Mouse (Mus musculus): ENCODE data around the gene Ovol2.

DNA sequence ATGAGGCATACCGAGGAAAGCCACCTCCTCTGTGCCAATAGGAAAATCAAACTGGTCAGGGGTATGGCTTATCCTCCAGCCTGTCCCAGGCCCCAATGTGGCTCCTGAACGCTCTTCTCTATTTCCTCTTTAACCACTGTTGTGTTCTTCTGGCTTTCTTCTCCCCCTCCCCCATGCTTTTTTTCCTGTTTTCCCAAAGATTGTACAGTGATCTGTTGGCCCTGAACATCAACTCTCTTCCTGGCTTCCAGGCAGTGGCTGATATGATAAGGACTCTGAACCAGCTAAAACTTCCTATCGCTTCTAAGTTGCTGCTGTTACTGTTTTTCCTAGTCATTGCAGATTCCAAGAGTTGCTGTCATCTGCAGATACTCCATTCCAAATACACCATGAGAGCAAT lies 55.1 kb downstream of the Ovol2 start:
- TF ChIP-seq TAL1 (conservative IDR thresholded peaks at IDR 0.05; ENCODE audit: low read depth, low read length) (no peak), POLR2AphosphoS5 (IDR thresholded peaks at IDR 0.05; ENCODE audit: insufficient replicate concordance, low read depth, low read length) (no peak), CTCF (IDR thresholded peaks at IDR 0.05; ENCODE audit: low read depth, low read length) (no peak), GATA1 (IDR thresholded peaks at IDR 0.05; ENCODE audit: borderline replicate concordance, low read length) (no peak), GATA2 (IDR thresholded peaks at IDR 0.05; ENCODE audit: borderline replicate concordance, low read depth, low read length) (no peak)
